Mouse (Mus musculus) spleen, postnatal 14 days (tissue): ENCODE data around the gene Auts2.

ENCODE experiments used
- DNase-seq, 2 experiments: peaks; one replicate each; pipeline ENCODE4 v3.0.0; 2021 to 2022; ENCODE audit warnings: low spot score in 2 of 2

Gene Auts2

DNA sequence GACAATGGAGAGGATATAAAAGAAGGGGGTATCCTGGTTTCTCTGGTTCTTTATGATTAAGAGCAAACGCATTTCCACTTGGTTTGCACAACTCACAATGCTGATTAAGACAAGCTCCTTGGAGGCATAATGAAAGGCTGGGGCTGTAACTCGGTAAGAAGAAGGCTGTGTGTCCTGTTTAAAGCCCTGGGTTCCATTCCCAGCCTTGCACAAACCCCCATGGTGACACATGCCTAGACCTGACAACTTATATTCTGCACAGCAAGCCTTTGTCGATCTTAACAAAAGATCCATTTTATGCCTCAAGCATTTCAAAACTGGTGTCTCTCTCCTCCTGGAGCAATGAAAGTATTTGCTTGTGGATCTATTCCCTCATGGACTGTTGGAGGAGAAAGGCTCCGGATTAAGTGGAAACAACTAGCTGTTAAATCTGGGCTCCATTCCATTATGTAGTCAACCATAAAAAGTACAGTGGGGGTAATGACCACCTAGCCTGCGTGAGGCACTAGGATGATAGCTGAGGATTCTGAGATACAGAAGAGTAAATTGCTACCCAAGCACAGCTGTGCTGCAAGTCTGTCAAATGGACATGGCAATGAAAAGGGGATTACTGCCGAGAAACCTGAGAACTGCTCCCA, 218.8 kb downstream of the Auts2 start:
- DNase-seq = no peak

DNA sequence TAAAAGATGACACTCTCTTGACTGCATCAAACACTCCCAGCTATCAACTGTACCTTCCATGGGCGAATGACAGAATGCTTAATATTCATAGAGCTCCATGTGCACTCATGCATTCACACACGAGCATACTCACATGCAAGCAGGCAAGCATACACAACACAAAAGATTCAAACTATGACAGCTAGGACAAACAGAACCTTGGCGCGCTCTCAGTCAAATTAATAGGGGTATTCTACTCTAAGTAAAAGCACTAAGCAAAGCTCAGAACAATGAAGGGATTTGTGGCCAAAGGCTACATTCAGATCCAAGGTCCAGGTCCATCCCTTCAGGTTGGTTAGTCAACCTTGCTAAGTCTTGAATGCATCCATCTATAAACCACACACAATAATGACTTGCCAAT, 219.5 kb downstream of the Auts2 start:
- no peak for DNase-seq

DNA sequence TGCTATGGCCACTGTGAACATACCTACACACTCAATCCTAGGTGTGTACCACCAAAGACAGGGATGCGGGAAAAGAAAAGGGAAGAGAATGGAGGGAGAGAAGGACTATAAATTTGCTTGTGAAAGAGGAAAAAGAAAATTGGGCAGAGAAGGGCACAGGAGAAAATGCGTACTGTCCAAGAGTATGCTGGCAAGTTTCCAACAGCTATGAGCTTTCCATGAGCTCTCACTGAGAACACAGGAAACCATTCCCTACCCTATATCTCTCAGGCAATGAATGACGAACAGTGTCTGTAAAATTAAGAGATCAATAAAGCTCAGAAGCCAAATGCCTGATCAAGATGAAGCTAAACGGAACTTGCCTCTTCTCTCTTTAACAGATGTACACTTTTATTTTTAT, 220.2 kb downstream of the Auts2 start:
- no peak for DNase-seq

DNA sequence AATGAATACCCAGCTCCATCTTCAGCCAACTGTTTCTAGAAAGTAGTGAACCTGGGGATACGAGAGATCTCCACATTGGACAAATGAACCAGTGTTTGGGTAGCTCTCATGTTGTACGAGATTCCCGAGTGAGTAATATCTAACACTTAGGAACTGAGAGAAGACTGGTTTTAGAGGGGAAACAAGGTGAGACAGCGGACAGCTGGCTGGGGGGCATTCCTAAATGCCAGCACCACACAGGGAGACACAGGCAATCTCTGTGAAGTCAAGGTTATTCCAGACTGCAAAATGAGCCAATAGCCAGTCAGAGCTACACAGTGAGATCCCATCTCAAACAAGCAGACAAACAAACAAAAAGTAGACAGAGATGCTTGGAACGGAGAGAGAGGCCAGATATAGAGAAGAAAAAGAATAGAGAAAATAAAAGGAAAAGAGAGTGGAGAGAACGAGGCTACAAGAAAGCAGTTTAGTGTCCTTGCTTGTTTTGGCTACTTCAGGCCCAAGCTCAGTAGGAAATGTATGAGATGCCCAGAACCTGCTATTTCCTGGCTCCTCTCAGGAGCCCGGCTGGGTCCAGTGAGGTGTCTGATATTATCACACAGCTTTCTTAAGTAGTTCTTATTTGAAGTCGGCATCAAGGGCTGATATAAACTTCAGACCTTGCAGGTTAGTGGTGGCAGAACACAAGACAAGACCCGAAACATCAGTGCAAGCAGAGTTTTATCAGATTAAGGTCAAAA, 224.9 kb downstream of the Auts2 start:
- DNase-seq = no peak

DNA sequence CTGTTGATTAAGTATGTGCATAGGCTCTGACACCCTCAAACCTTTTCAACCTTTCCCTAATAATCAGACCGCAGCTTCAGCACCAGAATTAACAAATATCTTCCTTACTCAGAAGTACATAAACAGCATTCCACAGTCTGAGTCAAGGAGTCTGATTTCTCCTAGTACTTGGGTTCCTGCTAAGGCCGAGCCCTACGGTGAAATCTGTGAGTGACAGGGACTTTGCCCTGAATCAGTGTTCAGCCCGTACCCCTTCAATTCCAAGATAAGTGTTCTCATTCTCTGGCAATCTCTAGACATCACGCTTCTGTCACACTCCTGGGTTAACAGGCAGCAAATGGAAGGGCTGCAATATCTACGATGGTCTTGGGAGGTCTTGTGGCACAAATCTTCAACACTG, 226.2 kb downstream of the Auts2 start:
- DNase-seq = no peak

DNA sequence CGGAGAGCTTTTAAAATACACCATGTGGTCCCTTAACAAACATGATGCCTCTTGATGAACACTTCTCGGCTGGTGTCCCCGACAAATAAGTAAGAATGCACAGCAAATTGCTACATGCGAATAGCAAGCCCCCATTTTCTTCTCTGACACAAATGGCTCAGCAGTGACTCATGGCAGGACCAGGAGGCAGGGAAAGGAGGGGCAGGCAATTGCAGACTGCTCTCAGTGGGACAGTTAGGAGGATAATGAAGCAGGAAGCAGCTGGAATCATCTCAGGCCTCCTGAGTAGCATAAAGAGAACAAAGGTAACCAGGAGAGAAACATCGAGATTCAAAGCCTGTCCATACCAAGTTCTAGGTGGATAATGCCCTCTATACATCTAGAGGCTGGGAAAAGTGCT, 228.8 kb downstream of the Auts2 start:
- no peak for DNase-seq

DNA sequence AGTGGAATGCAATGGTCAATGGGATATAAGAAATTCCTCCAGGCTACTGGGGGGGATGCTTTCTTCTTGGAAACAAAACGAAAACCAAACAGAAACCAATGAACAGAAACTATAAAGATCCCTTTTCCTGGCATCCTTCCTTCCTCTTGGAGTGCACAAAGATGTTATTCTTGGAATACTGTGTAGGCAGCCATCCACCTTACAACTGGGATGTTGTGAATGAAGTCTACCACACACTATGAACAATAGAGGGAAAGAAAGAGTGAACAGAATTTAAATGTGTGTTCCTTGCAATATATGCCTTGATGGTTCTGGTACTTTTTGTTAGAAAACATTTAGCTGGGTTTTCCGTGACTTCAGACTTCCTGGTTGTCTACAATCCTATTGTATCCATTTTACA, 236.1 kb downstream of the Auts2 start:
- no peak for DNase-seq

DNA sequence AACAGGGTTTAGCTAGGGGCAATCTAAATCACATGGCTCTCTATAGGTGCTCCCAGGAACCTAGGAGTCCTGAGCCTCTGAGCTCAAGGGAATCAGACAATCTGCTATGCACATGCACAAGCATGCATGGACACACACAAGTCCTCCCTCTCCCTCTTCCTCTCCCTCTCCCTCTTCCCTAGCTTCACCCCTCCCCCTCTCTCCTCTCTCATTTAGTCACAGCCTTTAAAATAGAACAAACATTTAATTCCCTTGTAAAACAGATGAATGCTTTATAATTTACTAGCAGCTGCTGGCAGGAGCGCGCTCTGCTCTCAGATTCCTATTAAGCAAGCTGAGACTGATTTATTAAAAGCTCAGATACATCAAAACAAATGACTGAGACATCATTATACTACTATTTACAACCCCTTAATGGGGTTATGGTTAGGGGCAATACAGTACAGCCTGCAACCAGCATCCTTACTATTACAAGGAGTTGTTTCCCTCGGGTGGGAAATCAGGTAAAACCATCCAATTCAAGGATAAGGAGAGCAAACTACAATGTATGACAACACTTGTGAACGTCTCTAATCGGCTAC, 237.7 kb downstream of the Auts2 start:
- DNase-seq = no peak

DNA sequence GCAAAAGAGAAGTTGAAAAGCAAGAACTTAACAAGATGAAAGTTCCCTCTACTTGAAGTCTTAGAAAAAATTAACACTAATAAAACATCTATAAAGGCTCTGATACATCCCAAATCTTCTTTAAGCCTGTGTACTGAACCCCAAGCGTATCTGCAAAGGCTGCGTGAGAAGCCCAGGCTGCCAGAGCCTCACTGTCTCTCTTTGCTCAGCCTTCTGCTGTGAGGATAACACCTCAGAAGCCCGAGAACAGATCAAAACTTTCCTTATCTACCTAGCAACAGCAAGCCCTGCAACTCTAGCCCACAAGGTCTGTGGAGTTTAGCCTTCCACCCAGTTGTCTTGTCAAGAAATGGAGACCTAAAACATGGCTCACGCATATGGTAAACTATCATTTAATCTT, 240.4 kb downstream of the Auts2 start:
- DNase-seq = no peak

DNA sequence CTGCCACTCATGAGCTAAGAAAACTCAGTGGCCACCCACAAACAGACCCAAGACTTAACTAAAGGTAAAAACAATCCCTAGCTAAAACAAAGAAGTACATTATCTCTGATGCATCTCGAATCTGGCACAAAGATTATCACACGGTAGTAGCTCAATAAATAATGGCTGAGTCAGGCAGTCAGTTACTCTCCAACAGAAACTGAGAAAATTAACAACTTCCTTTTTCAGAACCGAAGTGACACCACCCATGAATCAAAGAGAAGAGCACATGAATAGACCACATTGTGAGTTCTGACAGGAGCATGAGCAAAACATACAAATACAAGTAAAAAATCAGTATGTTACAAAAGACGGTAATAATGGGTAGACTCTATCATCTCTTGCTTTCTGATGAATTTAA, 242.3 kb downstream of the Auts2 start:
- no peak for DNase-seq

DNA sequence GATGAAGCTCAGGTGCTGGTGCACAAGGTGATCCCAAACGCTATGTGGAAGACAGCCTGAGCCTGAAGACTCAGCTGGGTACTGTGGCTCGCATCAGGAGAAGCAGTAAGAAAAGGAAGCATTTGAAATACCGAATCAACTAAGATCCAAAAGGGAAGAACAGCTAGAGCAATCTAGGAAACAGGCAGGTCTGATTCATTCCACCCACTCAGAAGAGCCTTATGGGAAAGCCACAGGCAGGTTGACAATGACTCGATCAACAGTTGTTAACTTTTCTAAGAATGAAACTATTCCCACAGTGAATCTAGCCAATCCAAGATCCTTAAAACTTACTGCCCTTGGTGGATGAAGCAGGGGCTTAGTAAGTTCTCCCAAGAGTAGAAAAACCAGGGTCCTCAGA, 243.4 kb downstream of the Auts2 start:
- DNase-seq = no peak

DNA sequence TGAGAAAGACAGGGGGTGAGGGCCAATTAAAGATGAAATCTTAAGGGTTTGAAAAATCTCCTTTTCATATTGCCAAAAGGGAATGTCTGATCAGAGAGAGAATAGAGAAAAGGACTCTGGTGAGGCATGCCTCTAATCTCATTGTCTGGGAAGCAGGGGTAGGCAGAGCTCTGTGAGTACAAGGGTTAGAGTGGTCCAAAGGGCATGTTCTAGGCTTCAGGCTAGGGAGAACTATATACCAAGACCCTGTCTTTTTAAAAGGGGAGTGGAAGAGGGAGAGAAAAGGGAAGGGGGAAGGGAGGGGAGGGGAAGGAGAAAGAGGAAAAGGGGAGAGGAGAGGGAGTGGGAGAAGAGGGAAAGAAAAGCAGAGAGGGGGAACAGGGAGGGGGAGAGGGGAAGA, 244.1 kb downstream of the Auts2 start:
- DNase-seq = no peak

DNA sequence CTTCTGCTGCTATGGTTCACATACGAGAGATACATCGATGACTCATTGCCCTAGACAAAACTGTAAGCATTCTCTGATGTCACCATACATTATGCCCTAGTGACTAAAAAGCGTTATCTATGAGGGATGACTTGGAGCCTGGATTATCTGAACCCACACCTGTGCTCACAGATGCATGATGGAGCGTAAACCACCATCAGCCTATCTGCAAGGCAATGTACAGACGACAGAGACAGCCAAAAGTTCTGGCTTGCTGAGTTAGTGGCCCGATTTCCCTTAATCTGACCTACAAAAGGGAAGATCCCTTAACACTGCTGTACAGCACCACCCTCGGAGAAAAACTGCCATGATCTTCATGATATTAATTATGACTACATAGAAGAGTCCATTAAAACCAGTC, 245.8 kb downstream of the Auts2 start:
- DNase-seq = no peak

DNA sequence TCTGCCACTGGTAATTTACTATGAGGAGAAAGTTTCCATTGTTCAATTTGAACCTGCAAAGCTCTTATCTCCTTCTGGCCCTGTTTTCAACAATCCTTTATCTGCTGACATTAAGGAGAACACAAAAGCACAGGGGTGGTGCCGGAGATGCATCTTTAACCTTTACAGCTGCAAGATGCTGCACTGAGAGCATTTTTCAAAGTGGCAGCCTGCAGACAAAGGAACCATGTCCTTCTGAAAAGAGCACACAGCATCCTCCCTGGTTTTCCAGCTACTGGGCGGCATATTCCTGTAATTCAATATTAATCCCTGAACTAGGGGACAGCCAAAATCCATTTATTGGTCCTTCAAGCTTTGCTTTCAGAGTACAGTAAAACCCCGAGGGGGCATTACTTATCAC, 248.7 kb downstream of the Auts2 start:
- no peak for DNase-seq

DNA sequence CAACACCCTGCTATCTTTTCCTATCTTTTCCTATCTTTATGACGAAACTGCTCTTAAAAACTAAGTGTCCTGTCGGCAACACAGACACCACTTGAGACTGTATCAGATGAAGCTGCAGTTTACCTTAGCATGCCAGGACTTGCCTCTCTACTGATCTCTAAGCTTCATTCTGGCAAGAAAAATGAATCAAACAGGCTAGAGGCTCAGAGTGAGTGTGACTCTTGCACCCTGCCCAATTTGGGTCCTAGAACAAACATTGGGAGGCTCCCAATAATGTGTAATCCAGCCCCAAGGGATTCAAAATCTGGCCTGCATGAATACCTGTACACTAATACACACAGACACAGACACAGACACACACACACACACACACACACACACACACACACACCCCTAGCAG, 250.2 kb downstream of the Auts2 start:
- DNase-seq = no peak

DNA sequence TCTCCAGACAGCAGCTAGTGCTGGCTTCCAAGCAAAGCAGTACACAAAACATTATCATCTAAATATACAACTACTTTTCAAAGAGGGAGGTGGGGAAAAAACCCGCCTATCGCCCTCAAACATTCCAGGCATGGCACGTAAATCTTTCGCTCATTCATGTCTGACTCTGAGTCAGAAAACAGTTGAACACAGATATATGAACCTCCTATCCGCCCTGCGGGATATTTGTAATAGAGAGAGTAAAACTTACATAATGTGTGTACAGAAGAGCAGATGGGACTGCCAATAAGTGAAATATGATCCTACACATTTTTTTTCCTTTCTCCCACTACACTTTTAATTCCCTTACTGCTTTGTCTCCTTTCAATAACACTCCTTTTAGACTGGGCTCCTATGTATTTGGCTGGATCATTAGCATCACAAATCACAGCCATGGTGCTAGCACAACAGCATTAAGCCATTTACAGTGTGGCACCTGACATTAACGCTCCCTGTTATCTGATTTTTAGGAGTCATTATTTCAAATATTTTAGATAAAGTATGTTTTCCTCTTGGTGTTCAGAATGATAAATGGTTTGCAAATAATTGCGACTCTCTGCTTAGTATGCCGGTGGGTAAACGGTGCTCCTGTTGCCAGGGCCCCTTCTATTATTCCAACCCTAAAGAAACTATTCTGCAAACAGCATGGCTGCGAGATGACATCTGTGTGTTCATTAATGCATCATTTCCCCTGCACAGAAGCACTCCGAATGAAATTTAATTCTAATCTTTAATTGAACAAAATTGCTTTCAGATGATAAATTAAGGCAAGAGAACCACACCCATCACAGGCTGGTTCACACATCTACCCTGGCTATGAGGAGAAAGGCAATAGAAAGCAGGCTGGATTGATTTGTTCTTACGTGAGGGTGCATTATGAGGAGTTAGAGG, 252.3 kb downstream of the Auts2 start:
- DNase-seq = no peak

DNA sequence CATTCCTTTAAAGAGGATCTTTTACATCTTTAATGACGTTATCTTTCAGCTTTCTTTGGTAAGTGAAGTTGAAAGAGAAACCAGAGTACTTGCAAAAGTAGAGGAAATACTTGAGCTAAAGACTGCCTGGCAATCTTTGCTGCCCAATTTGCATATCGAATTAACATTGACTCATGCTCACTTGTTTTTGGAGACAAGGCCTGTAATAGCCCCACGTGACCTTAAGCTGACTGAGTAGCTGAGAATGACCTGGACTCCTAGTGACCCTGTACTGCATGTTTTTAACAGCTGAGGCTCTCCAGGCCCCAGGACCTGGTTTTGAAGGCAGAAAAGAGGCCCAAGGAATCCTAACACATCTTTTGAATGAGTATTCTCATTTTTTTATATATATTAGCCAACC, 259.4 kb downstream of the Auts2 start:
- no peak for DNase-seq

DNA sequence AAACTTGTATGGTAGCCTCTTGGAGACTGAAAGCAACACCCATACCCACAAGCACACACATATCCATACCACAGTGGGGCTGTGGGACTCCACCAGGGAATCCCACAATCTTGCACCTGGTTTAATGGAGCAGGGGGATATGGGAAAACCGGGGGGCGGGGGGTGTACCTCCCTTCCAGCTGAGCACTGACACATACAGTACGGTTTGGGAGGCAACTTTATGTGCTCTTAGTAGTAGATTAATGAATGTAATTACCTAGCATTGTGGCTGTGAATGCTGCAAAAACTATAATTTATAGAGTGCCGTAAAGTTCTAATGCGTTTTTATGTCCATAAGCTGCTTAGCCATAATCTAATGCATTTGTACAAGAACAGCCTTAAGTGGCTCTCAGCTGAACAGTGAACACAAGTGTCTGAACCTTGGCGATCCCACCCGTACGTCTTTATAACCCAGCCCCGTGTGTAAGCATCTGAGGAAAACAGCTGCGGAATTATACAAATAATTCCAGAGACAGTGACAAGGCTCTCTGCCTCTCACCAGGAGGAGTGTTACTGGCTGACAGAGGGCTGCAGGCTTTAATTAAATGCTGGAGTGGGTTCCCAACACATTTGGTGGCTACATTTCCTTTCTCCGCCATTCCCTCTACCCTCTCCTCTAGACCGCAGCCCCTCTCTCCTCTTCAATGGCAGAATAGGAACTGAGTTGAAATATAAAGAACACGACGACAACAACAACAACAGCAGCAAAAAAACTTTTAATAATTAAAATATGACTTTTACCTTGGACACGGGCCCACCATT, 268.8 kb downstream of the Auts2 start:
- no peak for DNase-seq

DNA sequence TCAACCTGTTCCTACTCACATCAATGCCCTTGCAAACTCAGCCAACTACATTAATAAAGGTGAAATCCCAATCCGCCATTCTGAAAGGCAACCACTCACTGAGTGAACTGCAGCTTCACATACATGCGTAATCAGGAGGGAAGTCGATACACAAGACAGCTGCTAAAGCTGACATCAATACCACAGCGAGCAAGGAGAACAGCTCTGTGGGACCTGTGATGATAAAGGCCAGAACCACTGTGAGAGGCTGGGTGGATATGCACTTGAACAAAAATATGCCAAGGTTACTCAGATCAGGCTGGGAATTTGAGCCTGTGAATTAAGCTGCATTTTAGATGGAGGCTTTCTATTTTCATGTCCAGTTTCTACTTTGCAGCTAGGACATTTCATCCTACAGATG, 271.0 kb downstream of the Auts2 start:
- DNase-seq = no peak

DNA sequence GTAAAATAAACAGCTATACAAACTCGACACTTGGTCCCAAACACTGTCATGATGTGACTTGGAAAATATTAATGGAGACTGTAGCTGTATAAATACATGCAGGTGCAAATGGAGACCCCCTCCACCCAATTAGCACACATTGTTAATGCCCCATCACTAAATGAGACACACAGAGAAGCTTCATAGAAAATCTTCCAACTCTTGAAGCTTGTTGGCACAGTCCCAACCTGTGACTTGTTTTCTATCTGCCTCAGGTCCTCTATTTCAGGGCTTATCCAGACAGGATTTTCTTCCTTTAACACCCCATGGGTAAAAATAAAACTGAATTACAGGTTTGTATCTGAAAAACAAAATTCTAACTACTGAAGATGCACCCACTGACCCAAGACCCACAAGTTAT, 272.2 kb downstream of the Auts2 start:
- DNase-seq = no peak

DNA sequence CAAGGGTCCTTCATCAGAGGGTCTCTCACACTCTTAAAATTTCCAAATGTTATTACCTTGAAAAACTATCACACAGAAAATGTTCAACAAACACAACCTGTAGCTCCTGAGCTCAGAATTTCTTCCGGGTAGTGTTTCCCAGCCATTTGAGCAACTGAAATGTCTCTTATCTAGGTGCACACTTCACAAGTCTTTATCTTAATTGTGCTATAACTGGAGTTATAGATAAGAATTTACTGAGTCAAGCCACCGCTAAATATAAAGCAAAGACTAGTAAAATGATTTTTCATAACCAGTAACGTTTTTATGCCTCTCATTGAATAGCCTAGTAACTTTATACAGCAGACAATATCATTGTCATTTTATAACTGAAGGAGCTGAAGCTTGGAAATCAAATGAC, 273.1 kb downstream of the Auts2 start:
- DNase-seq = no peak
